In the genomic region with DNA sequence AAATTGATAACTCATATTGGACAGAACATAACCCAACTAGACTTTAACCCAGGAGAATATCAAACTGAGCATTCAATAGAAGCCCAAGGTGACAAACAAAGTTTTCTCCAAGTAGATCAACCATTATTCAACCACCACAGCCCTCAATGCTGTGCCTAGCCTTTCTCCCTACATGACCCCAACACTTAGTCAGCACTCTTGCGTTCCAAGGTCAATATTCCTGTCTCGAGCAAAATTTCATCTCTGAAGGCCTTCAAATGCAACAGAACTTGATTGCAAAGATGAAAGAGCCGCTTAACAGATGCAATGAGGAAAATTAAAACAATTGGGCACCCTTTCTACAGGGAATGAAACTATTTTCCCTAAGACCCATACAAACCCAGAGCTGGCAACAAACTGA, we compare ENCODE assay signal across 14 mouse cellular contexts.
A peak's percentile ranks its signal among the peaks of the same experiment; 100 is the strongest.
DNase-seq lines count a peak whose midpoint lies in the region.
"Had no signal": no experiment of that assay in that cellular context is flagged by ENCODE, and none has a peak within 500 bp of the region (broad histone marks: within the 10 kb centered on the region; RNA-seq: fewer than 3 reads in every experiment).

No protein-coding gene starts in this region.

- DNase-seq in adrenal gland, adult (ENCODE audit: inconsistent age in 2 of 2, low spot score in 1 of 2), result peak; percentile 2 to 63
- no peak for DNase-seq in adrenal gland, postnatal 4 days (ENCODE audit: low spot score in 2 of 2)
- peak; percentile 13 for DNase-seq in adrenal gland, adult 8-10 months
- no peak for DNase-seq in adrenal gland, postnatal 10 days
- peak; percentile 15 for DNase-seq in ovary, adult 18-20 months (ENCODE audit: low spot score)
- DNase-seq in ovary, postnatal 10 days (ENCODE audit: low spot score), result no peak
- DNase-seq: adrenal gland, postnatal 14 days; B cell, adult 2 months; cerebellum, adult 11-12 months; cerebellum, adult 2 months; cerebellum, adult 9-10 months; cerebellum, postnatal 10 days; cerebellum, postnatal 25 days; forebrain, postnatal 0 days had no signal

Comparison
In these comparisons a context has a peak if more than half of its experiments do, and no peak if none do; other contexts are left out.
1. DNase-seq: peak in adrenal gland, adult (2 of 2), adrenal gland, adult 8-10 months (single experiment) and ovary, adult 18-20 months (single experiment); none in adrenal gland, postnatal 4 days (0 of 2), adrenal gland, postnatal 10 days (single experiment) and ovary, postnatal 10 days (single experiment).